Mouse (Mus musculus): ENCODE measurements around the gene Skap2. TPM values are rescaled to one million over a fixed set of nuclear protein-coding genes. Genes with fewer than 3 reads are reported as not detected.
A peak's percentile ranks its signal among the peaks of the same experiment; 100 is the strongest.

Skap2 gene
- polyA plus RNA-seq (2016; fragmentation: Nextera tagmentation; extraction: Ambion mirVana) = 22.2 and 22.6 TPM in 2 replicates

DNA sequence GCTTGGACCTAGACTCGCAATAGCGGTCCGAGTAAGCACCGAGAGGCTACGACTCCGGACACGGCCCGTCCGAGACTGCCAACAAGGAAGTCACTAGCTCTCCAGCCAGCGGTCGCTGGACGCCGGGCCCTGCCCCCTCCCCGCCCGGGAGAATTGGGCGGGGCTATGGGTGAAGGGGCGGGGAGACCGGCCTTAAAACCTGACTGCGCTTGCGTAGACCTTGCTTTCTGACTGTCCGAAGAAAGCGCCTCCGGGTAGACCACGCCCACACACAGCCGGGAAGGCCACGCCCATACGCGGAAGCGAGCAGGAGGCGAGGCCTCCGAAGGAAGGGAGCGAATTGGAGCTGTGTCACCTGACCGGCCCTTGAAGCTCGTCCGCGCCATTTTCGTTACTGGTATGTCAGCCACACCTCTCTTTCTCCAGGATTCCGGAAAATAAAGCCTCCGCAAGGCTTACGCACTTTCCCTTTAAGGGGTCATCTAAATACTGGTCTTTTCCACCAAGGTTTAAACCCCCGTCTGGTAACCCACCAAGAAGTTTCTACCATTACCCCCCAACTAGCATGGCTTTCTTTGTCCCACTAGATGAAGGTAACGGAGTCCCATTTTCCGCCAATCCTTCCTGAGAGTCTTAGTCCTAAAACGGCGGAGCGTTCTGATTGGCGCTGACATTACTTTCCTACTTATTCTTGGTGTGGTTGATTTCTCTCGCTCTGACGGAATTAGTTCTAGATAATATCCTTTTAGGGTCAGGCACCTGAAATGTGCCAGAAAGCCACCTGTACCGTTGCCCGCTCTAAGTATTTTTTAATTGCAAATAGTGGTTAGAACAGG lies at the start of gene Skap2:
TSS of gene Skap2 (minus strand) at position 141 of the 836 bp plus-strand sequence.
- WGBS (ENCODE audit: insufficient replicate concordance) = 2% methylated on average over 50 of the region's 51 CpGs
- H3K9ac ChIP-seq = peak within 1 kb of the TSS; percentile 77
- H3K4me1 ChIP-seq = peaks cover 20% of the 10 kb centered on the region
- peak within 1 kb of the TSS; percentile 60 for H3K27ac ChIP-seq
- no peaks in the 10 kb centered on the region for H3K9me3 ChIP-seq (replicated peaks)
- H3K27me3 ChIP-seq (replicated peaks) = peaks cover 17% of the 10 kb centered on the region
- peak within 1 kb of the TSS; percentile 93 for H3K4me2 ChIP-seq
- peak within 1 kb of the TSS; percentile 77 for H3K4me3 ChIP-seq
- peak; percentile 98 for ATAC-seq
- no peaks in the 10 kb centered on the region for H3K36me3 ChIP-seq

DNA sequence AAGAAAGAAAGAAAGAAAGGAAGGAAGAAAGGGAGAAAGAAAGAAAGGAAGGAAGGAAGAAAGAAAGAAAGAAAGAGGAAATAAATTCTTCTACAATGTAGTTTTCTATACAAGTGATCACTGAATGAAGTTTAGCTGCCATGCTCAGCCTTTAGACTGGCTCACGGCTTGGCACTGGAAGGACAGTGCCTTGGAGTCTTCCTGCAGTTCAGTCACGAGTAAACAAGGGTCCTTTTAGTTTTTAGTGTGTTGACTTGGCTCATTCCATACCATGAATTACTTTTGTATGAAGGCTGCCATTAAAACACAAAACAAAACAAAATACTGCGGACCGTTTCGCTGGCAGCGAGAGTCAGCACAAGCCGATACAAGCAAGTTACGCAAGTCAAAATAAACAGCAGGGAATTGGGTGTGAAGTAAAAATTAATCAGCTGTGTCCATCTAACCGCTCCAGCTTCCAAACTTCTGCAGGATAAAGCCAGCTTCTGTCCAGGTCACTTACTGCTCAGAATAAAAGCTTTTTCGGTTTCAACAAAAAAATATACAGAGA lies 46.6 kb upstream of the Skap2 start:
- ATAC-seq = no peak
- no peaks in the 10 kb centered on the region for H3K36me3 ChIP-seq
- no peak overlapping the region for H3K4me3 ChIP-seq
- no peak overlapping the region for H3K9ac ChIP-seq
- 69% methylated on average over 10 of the region's 10 CpGs for WGBS (ENCODE audit: insufficient replicate concordance)
- H3K27me3 ChIP-seq (replicated peaks) = peaks cover 21% of the 10 kb centered on the region
- no peak overlapping the region for H3K4me2 ChIP-seq
- no peaks in the 10 kb centered on the region for H3K4me1 ChIP-seq
- H3K9me3 ChIP-seq (replicated peaks) = no peaks in the 10 kb centered on the region
- H3K27ac ChIP-seq = no peak overlapping the region

DNA sequence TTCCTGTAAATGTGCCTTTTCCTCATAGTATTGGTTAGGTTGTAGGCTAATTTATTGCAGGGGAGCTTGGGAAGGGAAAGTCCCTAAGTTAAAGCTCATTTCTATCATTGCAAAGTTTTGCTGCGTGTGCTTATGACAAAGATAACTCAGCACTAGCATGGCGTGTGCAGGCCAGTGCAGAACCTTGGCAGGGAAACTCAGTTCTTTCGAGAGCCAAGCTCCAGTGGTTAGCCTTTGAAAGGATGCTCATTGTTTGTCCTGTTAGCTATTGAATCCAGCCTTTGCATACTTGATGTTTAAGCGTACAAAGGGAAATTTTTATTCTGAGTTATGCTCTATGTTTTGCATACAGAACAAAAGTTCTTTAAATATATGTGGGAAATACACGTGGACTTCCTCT lies 45.8 kb upstream of the Skap2 start:
- Histone ChIP-seq H3K36me3 (no peaks in the 10 kb centered on the region), H3K27ac (no peak overlapping the region), H3K4me3 (no peak overlapping the region), H3K4me2 (no peak overlapping the region), H3K4me1 (no peaks in the 10 kb centered on the region), H3K9ac (no peak overlapping the region), H3K9me3 (replicated peaks) (no peaks in the 10 kb centered on the region), H3K27me3 (replicated peaks) (peaks cover 21% of the 10 kb centered on the region)
- ATAC-seq = no peak
- 60% methylated on average over 5 of the region's 5 CpGs for WGBS (ENCODE audit: insufficient replicate concordance)

DNA sequence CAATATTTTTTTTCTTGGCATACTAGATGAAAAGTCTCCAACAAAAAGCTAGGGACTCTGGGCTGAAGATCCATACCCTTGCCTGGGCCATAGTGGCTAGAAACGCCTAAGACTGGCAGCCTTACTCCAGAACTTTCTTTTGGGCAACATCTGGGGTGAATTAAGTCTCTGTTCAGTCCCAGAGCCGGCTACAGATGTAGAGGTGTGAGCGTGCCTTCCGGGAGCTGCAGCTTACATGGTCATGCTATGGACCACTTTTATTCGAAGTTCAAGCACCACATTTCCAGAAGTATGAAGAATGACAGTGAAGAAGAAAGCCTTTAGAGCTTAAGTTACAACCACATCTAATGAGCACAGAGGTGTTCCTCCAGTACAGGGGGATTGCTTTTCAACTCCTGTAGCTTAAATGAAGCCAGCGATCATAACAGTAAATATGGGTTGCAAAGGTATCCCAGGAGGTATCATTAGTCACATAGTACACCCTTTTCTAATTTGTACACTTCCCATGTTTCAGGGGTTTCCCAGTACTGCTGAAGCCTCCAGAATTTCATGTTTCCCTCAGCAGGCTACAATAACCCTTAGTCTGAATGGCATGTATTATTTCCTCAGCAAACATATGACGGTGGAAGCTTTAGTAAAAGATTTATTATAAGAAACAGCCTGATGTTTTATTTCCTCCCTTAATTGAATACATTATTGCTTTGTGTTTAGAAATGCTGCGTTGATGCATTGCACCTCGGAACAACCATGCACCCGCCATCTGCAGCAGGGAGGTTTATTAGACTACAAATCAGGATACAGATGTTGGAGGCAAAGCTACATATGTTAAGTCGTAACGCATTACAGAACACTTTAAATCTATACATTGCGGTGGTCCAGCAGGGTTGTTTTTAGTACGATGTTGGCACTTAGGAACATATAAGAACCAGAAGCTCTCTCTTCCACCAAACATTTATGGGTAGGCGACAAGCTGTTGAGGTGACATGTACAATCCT lies 41.5 kb upstream of the Skap2 start:
- WGBS (ENCODE audit: insufficient replicate concordance) = 75% methylated on average over 15 of the region's 15 CpGs
- Histone ChIP-seq H3K36me3 (no peaks in the 10 kb centered on the region), H3K27ac (no peak overlapping the region), H3K27me3 (replicated peaks) (peaks cover 19% of the 10 kb centered on the region), H3K4me3 (no peak overlapping the region), H3K4me2 (no peak overlapping the region), H3K9ac (no peak overlapping the region), H3K4me1 (no peaks in the 10 kb centered on the region), H3K9me3 (replicated peaks) (no peaks in the 10 kb centered on the region)
- no peak for ATAC-seq

DNA sequence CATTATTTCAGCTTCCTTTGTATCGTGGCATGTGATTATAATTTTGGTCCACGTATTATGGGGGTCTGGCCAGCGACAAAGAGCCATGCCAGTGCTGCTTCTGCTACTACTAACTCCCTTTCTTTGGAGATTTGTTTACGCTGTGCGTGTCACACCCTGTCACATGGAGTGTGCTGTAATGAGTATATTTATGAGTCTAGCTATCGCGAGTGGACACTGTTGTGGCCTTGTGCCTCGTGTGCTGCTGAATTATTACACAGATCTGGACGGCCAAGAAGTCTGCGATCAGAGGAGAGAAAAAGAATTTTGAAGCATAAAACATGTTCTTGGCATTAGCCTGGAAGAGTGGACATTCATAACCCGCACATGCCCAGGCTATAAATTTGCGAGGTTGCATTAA lies 37.7 kb upstream of the Skap2 start:
- 76% methylated on average over 12 of the region's 12 CpGs for WGBS (ENCODE audit: insufficient replicate concordance)
- H3K36me3 ChIP-seq = no peaks in the 10 kb centered on the region
- H3K9me3 ChIP-seq (replicated peaks) = no peaks in the 10 kb centered on the region
- no peak overlapping the region for H3K4me2 ChIP-seq
- no peak overlapping the region for H3K9ac ChIP-seq
- H3K27ac ChIP-seq = no peak overlapping the region
- no peak for ATAC-seq
- H3K27me3 ChIP-seq (replicated peaks) = no peaks in the 10 kb centered on the region
- H3K4me1 ChIP-seq = no peaks in the 10 kb centered on the region
- no peak overlapping the region for H3K4me3 ChIP-seq

DNA sequence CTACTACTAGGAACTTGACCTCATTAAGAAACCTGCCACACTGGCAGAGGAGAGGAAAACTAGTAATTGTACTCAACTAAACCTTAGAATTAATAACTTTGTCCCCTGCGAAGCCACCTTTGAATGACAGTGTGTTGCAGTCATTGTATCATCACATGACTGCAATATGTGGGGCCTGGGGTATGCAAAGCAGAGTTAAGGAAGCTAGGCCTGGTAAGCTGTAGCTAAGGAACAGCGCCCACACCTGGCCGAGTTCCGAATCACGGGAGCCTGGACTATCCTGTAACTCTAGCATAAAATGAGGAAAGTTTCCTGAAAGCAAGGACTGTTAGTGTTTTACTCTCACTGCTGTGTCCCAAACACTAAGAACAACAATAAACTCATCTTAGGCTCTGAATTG lies 33.2 kb upstream of the Skap2 start:
- H3K4me2 ChIP-seq = no peak overlapping the region
- WGBS (ENCODE audit: insufficient replicate concordance) = 40% methylated on average over 5 of the region's 5 CpGs
- H3K9me3 ChIP-seq (replicated peaks) = no peaks in the 10 kb centered on the region
- H3K4me1 ChIP-seq = no peaks in the 10 kb centered on the region
- no peak overlapping the region for H3K9ac ChIP-seq
- H3K27me3 ChIP-seq (replicated peaks) = no peaks in the 10 kb centered on the region
- no peak overlapping the region for H3K27ac ChIP-seq
- no peak overlapping the region for H3K4me3 ChIP-seq
- H3K36me3 ChIP-seq = no peaks in the 10 kb centered on the region
- ATAC-seq = no peak

DNA sequence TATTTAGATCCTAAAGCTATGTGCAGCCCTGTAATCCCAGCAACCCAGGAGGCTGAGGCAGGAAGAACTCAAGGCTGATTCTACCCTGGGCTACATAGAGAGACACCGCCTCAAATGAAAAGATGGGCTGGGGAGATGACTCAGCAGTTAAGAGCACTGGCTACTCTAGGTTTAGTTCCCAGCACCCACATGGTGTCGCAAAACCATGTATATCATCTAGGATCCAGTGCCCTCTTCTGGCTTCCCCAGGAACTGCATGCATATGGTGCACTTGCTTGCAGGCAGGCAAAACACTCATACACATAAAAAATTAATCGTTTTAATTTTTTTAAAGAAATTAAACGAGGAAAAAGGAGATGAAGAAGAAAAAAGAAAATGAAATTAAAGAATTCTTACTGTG lies 23.7 kb upstream of the Skap2 start:
- Histone ChIP-seq H3K36me3 (no peaks in the 10 kb centered on the region), H3K4me1 (no peaks in the 10 kb centered on the region), H3K9me3 (replicated peaks) (0 out of 2 replicates have a peak, but pooled peaks cover 5% of the 10 kb centered on the region), H3K27ac (no peak overlapping the region), H3K4me3 (no peak overlapping the region), H3K9ac (no peak overlapping the region), H3K27me3 (replicated peaks) (no peaks in the 10 kb centered on the region), H3K4me2 (no peak overlapping the region)
- 71% methylated on average over 4 of the region's 4 CpGs for WGBS (ENCODE audit: insufficient replicate concordance)
- no peak for ATAC-seq

DNA sequence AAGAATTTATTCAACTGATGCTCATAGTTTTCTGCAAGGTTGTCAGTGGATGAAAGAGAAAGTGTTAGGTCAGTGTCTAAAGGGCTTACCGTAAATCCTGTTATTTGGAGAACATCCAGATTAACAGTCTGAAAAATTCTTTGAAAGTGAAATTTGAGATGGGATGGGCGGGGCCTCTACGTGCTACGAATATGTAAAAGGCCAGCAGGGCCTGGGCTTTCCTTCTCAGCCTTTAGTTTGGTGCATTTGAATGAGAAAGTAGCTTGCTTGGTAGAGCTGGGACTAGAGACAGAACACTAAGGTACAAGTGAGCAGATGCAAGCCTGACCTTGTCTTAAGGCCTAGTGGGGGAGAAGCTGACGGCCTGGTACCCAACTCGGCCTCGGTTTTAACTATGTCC lies 18.8 kb upstream of the Skap2 start:
- H3K4me1 ChIP-seq = no peaks in the 10 kb centered on the region
- H3K4me2 ChIP-seq = no peak overlapping the region
- H3K36me3 ChIP-seq = no peaks in the 10 kb centered on the region
- H3K27ac ChIP-seq = no peak overlapping the region
- no peak overlapping the region for H3K4me3 ChIP-seq
- ATAC-seq = no peak
- H3K27me3 ChIP-seq (replicated peaks) = no peaks in the 10 kb centered on the region
- no peak overlapping the region for H3K9ac ChIP-seq
- 0 out of 2 replicates have a peak, but pooled peaks cover 5% of the 10 kb centered on the region for H3K9me3 ChIP-seq (replicated peaks)
- WGBS (ENCODE audit: insufficient replicate concordance) = 67% methylated on average over 7 of the region's 7 CpGs

DNA sequence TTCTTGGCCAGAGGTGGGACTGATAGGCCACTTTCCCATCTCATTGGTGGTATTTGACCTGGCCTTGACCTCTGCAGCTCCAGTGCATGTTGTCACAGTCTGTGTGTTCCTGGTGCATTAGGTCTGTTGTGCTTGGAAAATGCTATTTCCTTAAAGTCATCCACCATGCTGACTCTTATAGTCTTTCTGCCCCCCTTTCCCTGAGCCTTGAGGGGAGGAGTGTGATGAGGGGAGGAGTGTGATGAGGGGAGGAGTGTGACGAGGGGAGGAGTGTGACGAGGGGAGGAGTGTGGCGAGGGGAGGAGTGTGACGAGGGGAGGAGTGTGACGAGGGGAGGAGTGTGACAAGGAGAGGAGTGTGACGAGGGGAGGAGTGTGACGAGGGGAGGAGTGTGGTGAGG lies 15.8 kb upstream of the Skap2 start:
- ATAC-seq = no peak
- Histone ChIP-seq H3K27ac (no peak overlapping the region), H3K4me1 (peaks cover 3% of the 10 kb centered on the region; the same call in 1 of the 2 replicates), H3K9ac (no peak overlapping the region), H3K4me3 (no peak overlapping the region), H3K36me3 (no peaks in the 10 kb centered on the region), H3K27me3 (replicated peaks) (no peaks in the 10 kb centered on the region), H3K4me2 (no peak overlapping the region), H3K9me3 (replicated peaks) (no peaks in the 10 kb centered on the region)
- 81% methylated on average over 7 of the region's 7 CpGs for WGBS (ENCODE audit: insufficient replicate concordance)

DNA sequence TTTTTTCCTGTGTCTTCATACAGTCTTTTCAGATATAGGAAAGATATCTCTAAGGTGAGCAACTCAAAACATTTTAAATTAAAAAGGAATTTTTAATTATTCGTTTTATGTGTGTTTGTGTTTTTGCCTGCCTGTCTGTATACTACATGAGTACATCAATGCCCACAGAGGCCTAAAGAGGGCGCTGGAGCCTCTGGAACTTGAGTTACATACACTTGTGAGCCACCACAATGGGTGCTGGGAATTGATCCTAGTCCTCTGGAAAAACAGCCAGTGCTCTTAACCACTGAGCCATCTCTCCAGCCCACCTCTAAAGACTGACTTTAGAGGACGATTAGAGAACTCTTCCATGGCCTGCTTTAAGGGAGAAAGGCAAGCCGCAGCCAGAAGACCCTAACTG lies 14.8 kb upstream of the Skap2 start:
- Histone ChIP-seq H3K36me3 (no peaks in the 10 kb centered on the region), H3K4me2 (no peak overlapping the region), H3K4me1 (peaks cover 3% of the 10 kb centered on the region; the same call in 1 of the 2 replicates), H3K4me3 (no peak overlapping the region), H3K27me3 (replicated peaks) (no peaks in the 10 kb centered on the region), H3K27ac (no peak overlapping the region), H3K9me3 (replicated peaks) (no peaks in the 10 kb centered on the region), H3K9ac (no peak overlapping the region)
- 57% methylated on average over 4 of the region's 4 CpGs for WGBS (ENCODE audit: insufficient replicate concordance)
- ATAC-seq = no peak

DNA sequence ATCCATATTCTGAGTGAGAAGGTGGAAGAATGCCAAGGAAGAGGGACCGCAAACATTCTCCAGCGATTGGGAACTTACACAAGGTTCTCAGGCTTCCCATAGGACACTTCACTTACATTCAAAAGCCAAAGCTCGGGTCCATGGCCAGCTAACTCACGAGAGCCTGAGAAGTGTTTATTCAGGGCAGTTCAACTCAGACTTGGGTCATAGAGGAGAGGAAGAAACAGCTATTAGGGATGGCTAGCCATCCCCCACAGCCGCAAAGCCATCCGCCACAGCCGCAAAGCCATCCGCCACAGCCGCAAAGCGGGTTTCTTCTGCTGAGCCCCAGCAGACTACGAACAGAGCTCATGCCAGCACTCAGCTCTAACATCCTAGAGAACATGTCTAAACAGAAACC lies 13.9 kb upstream of the Skap2 start:
- no peak for ATAC-seq
- no peaks in the 10 kb centered on the region for H3K27me3 ChIP-seq (replicated peaks)
- H3K36me3 ChIP-seq = no peaks in the 10 kb centered on the region
- no peak overlapping the region for H3K9ac ChIP-seq
- no peak overlapping the region for H3K27ac ChIP-seq
- no peaks in the 10 kb centered on the region for H3K9me3 ChIP-seq (replicated peaks)
- WGBS (ENCODE audit: insufficient replicate concordance) = 71% methylated on average over 11 of the region's 11 CpGs
- H3K4me3 ChIP-seq = no peak overlapping the region
- no peak overlapping the region for H3K4me2 ChIP-seq
- peaks cover 3% of the 10 kb centered on the region; the same call in 1 of the 2 replicates for H3K4me1 ChIP-seq

DNA sequence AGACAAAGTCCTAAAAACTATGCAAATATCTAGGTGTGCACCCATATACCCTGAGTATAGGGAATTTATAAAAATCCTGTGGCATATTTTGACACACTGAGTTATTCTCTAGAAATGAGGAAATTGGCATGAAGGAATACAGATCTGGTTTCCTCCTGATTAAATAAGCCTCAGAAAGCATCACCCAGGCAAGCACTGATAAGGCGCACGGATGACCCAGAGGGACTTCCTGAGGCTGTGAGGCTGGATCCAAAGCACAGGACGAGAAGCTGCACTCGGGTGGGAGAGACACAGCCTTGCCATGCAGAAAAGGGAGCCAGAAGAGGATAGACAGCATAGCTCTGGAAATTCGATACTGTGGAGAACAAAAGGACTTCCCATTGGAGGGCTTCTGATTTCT lies 12.4 kb upstream of the Skap2 start:
- no peaks in the 10 kb centered on the region for H3K27me3 ChIP-seq (replicated peaks)
- WGBS (ENCODE audit: insufficient replicate concordance) = 8% methylated on average over 5 of the region's 5 CpGs
- no peaks in the 10 kb centered on the region for H3K9me3 ChIP-seq (replicated peaks)
- no peak overlapping the region for H3K27ac ChIP-seq
- H3K9ac ChIP-seq = no peak overlapping the region
- peaks cover 3% of the 10 kb centered on the region; the same call in 1 of the 2 replicates for H3K4me1 ChIP-seq
- no peak overlapping the region for H3K4me2 ChIP-seq
- ATAC-seq = no peak
- H3K36me3 ChIP-seq = no peaks in the 10 kb centered on the region
- H3K4me3 ChIP-seq = no peak overlapping the region

All from liver, embryonic 12.5 days (tissue).